Mouse (Mus musculus) induced T-regulatory cell, adult 2 months (primary cell): ENCODE measurements around the gene Slc25a43.
"Not testable (repeated sequence)": the region's sequence is repeated elsewhere in the genome, so short reads cannot be mapped to it uniquely, and the experiment has no call there.

Source experiments
- DNase-seq: peaks from one replicate; pipeline ENCODE4 v3.0.0-alpha.2; 2012; ENCODE audit warnings: low read depth

Slc25a43 gene

DNA sequence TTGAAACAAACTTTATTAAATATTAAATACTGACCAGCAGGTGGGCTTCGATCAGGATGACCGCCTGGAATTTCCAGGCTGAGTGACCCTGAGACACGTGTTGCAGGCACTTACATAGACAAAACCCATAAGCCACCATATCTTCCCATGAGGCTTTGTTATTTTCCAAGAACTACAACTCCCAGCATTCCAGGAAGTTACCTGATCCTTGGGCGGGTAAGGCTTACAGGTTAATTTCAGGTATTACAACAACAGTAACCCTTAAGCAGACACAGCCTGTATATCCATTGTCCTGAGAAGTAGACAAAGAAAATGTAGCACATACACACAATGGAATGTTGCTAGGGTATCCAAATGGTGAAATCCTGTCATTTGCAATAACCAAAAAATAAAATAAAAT, 45.9 kb downstream of the Slc25a43 start:
- no peak for DNase-seq

DNA sequence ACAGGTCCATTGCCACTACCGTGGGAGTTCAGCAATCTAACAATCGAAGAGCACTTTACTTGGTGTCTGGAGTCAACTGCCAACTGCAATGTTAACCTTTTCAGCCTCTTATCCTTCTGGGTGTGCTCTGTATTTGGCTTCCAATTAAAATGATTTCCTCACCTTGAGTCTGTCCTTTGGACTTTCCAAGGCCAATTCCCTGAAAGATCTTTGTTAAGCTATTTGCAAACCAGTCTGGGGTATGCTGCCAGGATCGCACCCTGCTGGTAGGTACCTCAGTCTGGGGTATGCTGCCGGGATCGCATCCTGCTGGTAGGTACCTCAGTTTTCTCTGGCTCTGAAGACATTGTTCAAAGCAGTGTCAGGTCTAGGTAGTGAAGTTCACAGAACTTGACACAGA, 51.1 kb downstream of the Slc25a43 start:
- no peak for DNase-seq

DNA sequence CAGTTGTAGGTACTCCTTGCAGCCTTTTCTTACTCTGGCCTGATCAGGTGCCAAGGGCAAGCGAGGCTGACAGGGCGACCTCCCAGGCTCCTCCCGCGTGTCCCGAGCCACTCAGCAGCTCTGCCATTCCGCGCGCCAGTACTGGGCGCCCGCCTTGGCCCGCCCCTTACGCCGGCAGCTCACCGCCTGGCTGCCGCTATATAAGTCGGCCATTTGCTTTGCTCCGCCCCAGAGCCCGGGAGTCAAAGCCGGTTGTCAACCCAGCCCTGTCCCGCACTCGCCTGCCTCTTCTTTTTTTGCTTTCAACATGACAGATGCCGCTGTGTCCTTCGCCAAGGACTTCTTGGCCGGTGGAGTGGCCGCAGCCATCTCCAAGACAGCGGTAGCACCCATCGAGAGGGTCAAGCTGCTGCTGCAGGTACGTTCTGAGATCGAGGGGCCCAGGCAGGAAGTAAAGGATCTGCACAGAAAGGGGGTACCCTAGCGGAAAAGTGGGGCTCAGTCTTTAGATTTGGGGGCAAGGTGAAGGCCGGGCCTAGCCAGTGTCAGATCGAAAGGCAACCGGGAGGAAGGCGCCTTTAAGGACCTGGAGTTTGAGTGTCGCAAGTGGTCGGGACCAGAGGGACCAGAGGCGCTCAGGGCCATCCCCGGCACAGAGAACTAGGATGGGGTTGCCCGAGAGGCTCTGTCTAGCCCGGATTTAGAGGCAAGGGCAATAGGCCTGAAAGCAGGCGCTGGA, 52.1 kb downstream of the Slc25a43 start, which contains the start of gene Slc25a5:
Gene Slc25a5, plus strand, starts transcription at position 228 of the 739 bp plus-strand sequence.
- peak; percentile 89 for DNase-seq

DNA sequence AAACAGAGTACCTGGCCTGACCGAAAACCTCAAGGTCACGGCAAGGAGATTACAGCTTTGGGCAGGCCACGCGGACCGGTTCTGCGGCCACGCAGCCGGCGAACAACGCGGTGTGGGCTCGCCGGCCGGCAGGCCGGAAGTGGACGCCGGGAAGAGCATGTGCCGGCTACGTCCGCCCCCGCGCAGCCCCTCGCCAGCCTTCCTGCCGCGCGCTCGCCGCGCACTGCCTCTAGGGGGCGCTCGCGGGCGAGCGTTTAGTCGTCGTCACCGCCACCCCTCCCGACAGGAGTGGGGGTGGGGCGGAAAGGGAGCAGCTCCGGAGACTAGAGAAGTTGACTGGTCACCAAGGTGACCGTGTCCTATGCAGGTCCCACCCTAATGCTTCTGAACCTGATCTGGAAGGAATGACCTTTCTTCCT, 52.7 kb downstream of the Slc25a43 start:
- peak; percentile 87 for DNase-seq

DNA sequence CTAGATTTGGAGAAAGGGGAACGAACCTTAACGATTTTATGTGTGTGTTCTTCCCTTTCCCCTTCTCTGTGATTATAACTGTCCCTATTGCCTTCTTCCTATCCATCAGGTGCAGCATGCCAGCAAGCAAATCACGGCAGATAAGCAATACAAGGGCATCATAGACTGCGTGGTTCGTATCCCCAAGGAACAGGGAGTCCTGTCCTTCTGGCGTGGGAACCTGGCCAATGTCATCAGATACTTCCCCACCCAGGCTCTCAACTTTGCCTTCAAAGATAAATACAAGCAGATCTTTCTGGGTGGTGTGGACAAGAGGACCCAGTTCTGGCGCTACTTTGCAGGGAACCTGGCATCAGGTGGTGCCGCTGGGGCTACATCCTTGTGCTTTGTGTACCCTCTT, 53.3 kb downstream of the Slc25a43 start:
- not testable (repeated sequence) for DNase-seq

DNA sequence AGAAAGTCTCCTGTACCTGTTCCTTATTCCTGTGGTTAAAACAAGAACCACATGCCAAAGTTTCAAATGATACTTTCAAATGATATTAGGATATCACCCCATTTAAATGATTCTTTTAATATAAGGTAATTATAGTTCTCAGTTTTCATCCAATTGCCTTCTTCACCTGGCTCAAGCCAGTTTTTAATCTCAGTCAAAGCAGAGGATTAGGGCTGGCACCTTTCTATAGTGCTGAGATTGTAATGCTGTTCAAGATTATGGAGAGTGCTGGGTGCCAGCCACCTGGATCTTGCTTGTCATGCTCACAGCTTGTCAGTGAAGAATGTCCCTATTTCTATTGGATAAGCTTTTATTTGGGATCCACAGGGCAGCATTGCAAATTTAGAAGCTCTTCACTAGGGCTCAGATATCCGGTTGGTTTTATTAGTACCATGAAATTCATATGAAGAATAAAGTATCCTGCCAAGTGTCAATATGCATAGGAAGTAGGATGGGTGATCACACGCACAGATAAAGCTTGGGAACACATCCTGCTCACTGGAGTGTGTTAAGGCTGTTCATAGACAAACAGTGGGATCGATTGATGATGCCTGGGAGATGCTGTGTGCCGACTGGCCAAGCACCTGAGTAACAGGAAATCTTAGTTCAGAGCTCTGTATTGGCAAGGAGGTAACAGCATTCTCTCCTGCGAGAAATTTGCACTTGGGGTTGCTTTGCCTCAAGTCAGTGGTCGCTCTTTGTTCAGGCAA, 55.8 kb downstream of the Slc25a43 start:
- DNase-seq = no peak

DNA sequence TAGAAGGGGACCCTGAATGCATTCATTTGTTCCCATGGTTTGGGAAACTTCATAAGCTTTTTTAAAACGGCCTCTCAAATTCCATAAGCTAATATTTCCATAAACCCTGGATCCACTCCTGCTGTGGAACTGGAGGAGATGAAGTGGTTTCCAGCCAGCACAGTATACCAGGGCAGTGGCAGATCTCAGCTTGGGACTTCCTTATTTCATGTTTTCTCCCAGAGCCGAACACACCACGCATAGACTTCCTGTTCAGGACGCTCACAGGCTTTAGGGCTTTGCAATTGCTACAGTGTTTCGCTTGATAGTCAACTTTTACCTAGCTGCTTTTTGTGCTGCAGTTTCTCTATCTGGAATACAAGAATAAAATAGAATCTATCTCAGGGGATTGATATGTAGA, 59.7 kb downstream of the Slc25a43 start:
- no peak for DNase-seq

DNA sequence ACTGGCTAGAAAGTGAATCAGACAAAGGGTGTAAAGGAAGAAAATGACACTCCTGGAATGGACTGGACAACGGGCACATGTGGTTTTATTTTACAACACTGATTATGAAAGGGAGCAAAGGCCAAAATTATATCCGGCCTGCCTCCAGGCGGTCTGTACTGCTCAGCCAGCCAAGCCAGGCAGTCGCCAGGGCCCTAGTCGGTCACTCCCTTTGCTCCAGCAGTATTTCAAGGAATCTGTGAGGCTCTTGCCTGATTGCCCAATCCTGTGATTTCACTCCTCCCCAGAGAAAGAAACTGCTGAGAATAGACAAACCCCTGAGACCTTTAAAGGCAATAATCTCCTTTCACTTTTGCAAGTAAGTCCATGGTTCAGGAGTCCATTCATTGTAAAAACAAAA, 60.7 kb downstream of the Slc25a43 start:
- no peak for DNase-seq

DNA sequence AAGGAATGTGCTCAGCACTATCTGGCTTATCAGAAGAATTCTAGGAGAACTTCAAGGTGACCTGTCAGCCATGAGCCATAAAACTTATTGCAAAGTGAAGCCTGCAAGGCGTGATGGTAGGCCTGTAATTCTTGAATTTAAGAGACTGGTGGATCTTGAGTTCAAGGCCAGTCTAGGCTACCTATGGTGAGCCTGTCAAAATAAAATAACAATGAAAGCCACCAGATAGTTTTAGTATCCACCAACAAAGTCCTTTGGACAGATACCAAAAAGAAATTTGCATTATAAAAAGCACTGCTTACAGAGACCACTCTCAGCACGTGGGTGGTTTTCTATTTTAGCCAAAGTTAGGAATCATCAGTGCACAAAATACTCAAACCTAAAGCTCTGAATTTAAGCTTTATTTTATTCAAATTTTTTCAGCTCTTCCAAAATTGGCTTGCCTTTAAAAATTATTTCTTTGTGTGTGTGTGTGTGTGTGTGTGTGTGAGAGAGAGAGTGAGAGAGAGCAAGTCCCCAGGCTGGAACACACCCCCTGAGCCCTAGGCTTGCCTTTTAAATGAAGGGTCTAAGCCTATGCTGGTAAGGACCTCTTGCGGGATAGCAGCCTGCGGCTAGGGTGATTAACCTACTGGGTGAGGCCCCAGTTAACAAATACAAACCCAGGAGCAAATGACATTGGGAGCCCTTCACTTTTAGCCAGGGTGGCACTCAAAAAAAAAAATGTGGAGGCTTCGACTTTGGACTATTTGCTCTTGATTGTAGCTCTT, 62.2 kb downstream of the Slc25a43 start:
- DNase-seq = no peak

DNA sequence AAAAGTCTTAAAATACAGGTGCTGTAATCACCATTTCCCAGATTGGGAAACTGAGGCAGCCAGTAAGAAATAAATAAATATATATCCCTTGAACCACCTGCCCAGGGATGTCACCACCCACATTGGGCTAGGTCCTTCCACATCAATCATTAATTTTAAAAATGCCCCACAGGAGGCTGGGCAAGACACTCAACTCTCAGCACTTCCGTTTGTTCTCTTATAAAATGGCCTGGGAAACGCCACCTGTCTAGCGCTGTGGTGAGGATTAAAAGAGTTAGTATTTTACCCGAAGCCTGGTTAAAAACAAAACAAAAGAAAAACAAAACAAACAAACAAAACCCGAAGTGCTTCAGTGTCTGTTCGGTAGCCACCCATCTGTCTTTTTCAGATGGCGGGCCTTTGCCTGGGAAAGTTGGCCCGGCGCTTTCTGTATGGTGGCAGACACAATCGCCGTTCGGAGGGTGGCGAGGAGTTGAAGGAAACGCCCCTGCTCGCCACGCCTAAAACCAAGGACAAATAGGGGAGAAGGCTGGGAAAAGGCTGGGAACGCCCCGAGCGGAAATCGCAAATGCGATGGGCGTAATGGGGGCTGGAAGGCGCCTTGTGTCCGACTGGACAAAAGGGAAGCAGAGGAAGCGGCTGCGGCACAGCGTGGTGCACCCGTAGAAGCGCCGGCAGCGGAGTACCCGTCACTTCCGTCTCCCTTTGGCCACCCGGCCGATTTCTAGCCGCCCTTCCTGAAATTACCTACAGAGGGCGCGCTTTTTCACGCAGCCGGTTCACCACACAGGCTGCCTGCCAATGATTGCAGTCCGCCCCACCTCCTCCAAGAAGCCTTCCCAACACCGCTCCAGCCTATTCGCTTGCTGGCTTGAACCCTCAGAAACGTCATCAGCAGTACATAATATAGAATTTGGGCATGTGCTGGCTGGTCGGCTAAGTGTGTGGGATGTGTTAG, 64.2 kb downstream of the Slc25a43 start:
- DNase-seq = peak; percentile 90

DNA sequence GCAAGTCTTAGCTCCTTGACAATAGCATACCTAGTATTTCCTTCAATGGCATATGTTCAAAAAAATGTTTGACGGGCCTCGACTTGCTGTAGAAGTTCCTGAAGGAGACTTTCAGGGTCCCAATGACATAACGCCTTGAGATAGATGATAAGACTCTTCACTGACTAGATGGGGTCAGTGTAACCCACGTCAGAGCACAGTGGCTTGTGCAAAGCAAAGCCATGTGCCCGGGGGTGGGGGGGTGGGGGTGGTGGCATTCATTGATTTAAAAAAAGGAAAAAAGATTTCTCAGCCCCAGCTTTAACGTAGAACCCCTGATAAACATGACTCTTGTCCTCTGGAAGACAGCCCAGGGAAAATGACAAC, 64.8 kb downstream of the Slc25a43 start:
- no peak for DNase-seq

DNA sequence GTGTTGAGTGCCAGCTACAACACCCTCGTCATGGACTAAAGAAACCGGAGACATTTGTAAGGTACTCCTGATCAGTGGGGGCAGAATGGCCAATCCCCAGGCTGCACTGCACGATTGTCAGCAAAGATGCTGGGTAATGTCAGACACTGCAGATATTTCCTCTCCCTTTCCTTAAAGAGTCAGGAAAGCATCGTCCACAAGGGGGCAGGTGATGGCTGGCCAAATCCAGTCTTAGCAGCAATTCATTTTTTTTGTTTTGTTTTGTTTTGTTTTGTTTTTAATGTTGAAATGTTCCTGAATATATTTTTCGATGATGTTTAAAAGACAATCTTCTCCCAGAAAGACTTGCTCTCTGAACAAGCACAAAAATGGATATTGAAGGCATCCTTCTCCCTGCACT, 67.9 kb downstream of the Slc25a43 start:
- DNase-seq = peak; percentile 48

DNA sequence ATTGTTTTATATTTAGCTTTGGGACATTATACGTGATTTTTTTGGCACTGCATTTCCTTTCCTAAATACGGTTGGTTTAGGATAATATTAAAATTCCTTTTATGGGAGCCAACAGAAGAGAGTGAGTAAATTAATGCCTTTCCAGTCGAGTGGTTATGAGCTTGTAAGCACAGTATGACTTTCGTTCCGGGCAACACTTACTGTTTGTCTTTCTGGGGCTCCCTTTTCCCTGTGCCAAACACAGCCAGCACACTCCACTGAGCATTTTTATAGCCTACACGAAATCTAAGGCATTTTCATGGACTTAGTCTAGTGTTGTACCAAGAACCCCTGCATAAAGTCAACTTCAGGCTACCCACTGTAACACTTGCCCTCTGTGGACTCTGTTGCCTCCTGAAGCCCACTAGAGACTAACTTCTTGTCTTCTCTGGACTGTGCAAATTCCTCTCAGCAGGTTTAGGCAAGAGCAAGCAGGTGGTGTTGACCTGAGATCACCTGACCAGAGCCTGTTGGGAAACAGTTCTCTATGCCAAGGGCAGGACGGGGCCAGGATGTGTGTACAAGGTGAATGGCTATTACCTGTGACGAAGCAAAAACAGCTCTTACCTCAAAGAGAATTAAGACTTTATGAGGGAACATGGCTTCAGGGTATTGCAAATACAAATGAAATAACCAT, 70.8 kb downstream of the Slc25a43 start:
- DNase-seq = no peak

DNA sequence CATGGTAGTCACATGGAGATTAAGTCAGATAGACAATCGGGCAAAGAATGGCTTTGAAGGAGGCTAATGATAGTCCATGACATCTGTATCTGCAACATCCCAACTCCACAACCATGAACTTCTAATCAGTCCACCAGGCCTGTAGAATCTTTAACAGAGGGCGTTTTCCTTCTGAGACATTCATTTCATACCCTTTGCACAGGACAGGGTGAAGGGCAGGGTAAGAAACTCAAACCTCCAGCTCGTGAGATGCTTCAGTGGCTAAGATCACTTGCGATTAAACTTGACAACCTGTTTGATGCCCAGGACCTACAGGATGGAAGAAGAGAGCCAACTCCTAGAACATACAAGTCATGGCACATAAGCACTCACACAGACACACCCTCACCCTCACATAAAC, 71.6 kb downstream of the Slc25a43 start:
- no peak for DNase-seq

DNA sequence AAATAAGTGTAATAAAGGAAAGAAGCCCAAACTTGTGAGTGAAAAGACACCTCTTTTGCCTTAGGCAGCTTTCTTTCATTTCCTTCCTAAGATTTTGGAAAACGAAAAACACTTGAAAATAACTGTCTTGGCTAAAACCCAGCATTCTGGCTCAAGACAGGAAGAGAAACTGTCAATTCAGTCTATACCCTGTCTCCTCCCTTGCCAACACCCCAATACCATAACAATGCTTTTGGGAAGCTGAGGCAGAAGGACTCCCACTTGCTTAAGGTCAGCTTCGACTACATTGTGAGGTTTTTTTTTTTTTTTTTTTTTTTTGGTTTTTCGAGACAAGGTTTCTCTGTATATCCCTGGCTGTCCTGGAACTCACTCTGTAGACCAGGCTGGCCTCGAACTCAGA, 72.0 kb downstream of the Slc25a43 start:
- DNase-seq = no peak

DNA sequence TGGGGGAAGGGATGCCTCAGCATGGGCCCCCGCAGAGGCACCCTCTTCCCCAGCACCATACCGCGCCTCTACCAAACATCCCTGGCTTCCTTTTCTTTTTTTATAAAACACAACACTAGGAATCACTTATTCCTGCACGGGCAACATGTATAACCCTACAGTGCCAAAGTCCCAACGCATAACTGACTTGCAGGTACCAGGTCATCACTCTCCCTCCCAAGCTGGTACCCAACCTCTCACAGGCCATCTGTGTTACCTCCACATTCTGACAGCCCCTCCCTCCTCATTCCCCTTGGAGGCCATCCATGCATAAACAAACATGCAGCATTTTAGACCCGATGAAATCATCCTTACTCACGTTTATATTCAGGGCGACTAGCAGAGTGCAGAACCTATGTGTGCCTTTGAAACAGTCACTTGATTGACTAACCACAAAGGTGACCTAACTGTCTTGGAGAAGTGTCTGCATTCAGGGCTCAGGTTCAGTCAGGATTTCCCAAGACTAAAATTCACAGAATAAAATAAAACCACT, 73.0 kb downstream of the Slc25a43 start:
- no peak for DNase-seq

DNA sequence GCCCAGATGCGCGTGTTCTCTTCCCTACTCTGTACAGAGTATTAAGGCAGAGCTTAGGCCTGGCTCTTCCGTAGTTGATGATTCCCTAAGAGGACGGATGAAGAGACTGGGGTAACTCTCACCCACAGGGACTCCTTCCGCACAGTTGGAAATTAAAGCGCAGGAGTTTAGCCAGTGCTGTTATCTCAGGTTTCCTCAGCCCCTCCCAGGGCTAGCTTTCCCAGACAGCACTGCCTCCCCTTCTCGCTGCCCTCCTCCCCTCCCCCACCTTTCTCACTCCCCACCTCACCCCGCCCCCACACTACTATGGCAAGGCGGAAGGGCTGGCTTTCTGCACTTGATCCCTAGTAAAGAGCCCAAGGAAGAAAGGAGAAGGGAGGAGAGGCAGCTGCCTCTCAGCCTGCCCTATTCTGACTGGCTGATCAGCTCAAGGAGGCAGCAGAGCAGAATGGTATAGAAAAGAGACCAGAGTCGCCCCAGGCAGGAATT, 73.5 kb downstream of the Slc25a43 start:
- no peak for DNase-seq

DNA sequence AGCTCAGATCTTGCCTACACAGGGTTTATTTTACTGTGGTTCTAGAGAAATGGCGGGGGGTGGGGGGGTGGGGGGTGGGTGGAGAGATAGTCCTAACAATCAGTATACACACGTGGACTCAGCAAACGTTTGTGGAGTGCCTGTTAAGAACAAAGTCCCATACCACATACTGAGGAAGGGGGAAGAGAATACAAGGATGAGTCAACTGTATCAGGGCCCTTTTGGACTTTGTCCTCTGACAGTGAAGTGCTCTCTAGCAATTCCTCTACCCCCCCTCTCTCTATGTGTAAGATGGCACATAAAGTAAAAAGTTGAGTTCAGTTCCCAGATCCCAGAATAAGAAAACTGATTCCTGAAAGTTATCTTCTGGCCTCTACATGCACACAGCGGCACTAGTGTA, 76.1 kb downstream of the Slc25a43 start:
- DNase-seq = no peak

DNA sequence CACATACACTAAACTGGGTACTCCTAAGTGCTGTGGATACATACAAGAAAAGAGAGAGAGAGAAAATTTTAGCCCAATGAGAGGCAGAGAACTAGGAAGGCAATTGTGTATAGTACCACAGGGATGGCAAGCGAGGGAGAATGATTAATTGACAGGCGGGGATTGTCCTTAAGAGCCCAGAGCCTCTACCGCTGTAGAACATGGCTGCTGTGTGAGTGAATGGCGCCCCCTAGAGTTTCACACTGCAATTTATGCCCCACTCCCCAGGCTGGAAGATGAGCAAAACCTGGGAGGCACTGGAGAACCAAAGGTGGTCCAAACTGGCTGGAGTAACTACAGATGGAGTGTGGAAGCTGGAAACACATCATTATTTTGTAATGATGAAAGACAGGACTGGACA, 76.7 kb downstream of the Slc25a43 start:
- DNase-seq = peak; percentile 53

DNA sequence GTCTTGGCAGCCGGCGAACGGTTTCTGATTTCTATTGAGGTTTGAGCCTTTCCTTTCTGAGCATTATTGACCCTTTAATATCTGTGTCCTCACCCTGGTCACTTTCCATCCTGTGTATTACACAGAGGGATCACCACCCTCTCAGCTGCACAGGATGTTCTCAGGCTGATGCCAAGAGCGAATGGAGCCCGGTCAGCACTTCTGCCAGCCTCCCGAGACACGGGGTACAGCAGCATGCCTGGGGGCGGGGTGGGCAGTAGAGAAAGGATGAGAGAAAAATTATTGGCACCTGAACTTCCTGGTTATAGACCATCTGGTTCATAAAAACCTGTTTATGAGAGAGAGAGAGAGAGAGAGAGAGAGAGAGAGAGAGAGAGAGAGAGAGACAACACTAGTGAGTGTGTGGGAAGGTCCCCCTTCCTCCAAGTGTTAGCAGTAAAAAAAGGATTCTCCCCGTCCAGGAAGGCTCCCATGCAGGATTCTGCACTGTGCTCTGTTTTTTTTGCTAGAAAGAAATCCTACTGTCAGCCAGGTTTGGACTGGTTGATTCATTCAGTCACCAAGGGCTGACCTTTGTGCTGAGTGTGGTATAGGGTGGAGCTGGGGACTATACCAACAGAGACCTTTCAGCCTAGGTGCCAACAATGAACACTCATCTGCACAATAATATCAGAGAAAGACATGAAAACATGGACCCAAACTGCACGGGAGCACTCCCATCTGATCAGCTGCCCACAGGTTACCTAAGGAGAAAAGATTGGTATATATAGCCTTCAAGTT, 80.7 kb downstream of the Slc25a43 start:
- no peak for DNase-seq
